Mouse (Mus musculus) hindbrain, embryonic 11.5 days (tissue): ENCODE measurements at regions not wholly inside any gene's neighbourhood (a gene's known extent, or its start where the extent isn't known, plus 50 kb on each side); places are given as distances from the start of the nearest gene placed in this dataset.

Source experiments
- ATAC-seq: fragments of 200-750 bp; cut with Nextera tagmentation; 2 replicates; pipeline ENCODE4 v1.8.0; 2017; ENCODE audit warnings: mild to moderate bottlenecking, moderate TSS enrichment, moderate library complexity; ENCODE audit not compliant: low FRiP score
- DNase-seq: peaks from one replicate; pipeline ENCODE4 v3.0.0-alpha.2; 2015; ENCODE audit warnings: low spot score
- H3K27ac ChIP-seq: fragments of 300-500 bp; sonication (generic); 2 replicates; pipeline ENCODE4 v1.5.1; 2014; ENCODE audit warnings: mild to moderate bottlenecking, low read depth, low read length
- H3K27me3 ChIP-seq: fragments of 300-500 bp; sonication (generic); 2 replicates; pipeline ENCODE4 v1.6.1; 2014; ENCODE audit warnings: mild to moderate bottlenecking, low read length, moderate library complexity, mixed read lengths; ENCODE audit not compliant: control insufficient read depth, insufficient read depth
- H3K36me3 ChIP-seq: fragments of 300-500 bp; sonication (generic); 2 replicates; pipeline ENCODE4 v1.6.1; 2014; ENCODE audit warnings: mild to moderate bottlenecking, low read length, moderate library complexity, mixed read lengths; ENCODE audit not compliant: control insufficient read depth, insufficient read depth
- H3K4me1 ChIP-seq: fragments of 300-500 bp; sonication (generic); replicated peaks from 2 replicates; pipeline ENCODE4 v1.6.1; 2014; ENCODE audit warnings: low read length, mixed read lengths; ENCODE audit not compliant: control insufficient read depth, insufficient read depth
- H3K4me2 ChIP-seq: fragments of 300-500 bp; sonication (generic); replicated peaks from 2 replicates; pipeline ENCODE4 v1.6.1; 2014; ENCODE audit warnings: mild to moderate bottlenecking, low read depth, low read length
- H3K4me3 ChIP-seq: fragments of 300-500 bp; sonication (generic); 2 replicates; pipeline ENCODE4 v1.5.1; 2014; ENCODE audit warnings: low read depth, low read length
- H3K9ac ChIP-seq: fragments of 300-500 bp; sonication (generic); 2 replicates; pipeline ENCODE4 v1.6.1; 2014; ENCODE audit warnings: low read depth, low read length
- H3K9me3 ChIP-seq: fragments of 300-500 bp; sonication (generic); 2 replicates; pipeline ENCODE4 v1.6.1; 2016; ENCODE audit warnings: low read length; ENCODE audit not compliant: control insufficient read depth
- WGBS: fragments of 180-500 bp; shearing (Covaris S2); extraction: QIAGEN DNeasy Blood & Tissue Kit; methylation state at CpG from one replicate; pipeline ENCODE4 v1.1.7; 2014; 5-methylcytosine and 5-hydroxymethylcytosine counted together

DNA sequence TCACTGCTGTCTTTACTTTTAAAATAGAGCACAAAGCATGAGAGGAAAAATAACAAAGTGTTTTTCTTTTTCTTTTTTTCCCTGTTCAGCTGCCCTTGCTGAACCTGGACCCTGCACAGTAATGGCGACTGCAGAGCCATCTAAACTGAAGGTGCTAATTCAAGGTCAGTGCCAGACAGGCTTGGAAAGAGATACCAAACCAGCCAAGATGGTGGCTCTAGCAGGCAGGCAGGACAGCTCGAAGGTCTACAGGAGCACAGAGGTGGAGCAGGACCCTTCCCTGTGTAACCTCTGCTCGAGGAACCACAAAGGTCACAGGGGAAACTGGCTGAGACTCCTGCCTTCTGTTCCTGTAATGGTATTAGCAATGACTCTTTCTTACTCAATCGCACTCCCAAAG is 326.7 kb downstream of the Gm45692 start:
- H3K27ac ChIP-seq, result no peak overlapping the region
- no peaks in the 10 kb centered on the region for H3K9me3 ChIP-seq
- 81% methylated on average over 4 of the region's 4 CpGs for WGBS
- no peaks in the 10 kb centered on the region for H3K4me1 ChIP-seq
- H3K9ac ChIP-seq, result no peak overlapping the region
- no peaks in the 10 kb centered on the region for H3K36me3 ChIP-seq
- no peak for ATAC-seq
- no peaks in the 10 kb centered on the region for H3K27me3 ChIP-seq
- no peak overlapping the region for H3K4me2 ChIP-seq
- DNase-seq, result no peak
- H3K4me3 ChIP-seq, result no peak overlapping the region

DNA sequence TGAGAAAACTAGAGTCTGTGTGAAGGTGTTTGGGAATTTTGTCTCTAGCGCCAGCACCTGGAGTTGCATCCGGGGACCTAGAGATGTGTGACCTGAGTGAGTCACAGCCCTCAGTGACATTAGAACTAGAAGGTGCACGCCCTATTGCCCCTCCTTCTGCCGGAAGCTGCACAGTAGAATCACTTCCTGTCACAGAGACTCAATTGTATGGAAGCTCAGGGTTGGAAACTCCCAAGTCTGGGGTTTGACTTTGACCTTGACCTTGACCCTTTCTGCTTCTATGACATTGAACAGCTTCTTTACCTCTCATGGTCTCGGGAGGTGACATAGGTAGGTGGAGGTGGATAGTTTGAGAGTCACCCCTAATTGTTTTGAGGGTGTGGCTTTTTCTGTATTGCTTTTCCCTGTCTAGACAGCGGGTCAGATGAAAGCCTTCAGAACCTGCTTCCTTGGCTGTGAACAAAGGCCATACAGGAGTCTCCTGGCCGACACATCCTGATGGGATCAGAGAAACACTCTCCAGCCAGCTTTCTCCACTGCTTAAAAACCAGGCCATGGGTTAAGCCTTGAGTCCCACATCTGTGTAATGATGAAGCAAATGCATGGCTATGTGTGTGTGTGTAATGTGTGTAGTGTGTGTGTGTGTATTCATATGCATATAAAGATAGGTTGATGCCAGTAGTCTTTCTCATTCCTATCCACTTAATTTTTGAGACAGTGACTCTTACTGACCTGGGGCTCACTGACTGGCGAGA is 328.7 kb downstream of the Gm45692 start:
- no peak overlapping the region for H3K4me3 ChIP-seq
- no peak for DNase-seq
- H3K4me1 ChIP-seq, result no peaks in the 10 kb centered on the region
- H3K9ac ChIP-seq, result no peak overlapping the region
- H3K27ac ChIP-seq, result no peak overlapping the region
- no peak for ATAC-seq
- H3K4me2 ChIP-seq, result no peak overlapping the region
- H3K27me3 ChIP-seq, result no peaks in the 10 kb centered on the region
- no peaks in the 10 kb centered on the region for H3K9me3 ChIP-seq
- no peaks in the 10 kb centered on the region for H3K36me3 ChIP-seq
- 87% methylated on average over 8 of the region's 8 CpGs for WGBS

DNA sequence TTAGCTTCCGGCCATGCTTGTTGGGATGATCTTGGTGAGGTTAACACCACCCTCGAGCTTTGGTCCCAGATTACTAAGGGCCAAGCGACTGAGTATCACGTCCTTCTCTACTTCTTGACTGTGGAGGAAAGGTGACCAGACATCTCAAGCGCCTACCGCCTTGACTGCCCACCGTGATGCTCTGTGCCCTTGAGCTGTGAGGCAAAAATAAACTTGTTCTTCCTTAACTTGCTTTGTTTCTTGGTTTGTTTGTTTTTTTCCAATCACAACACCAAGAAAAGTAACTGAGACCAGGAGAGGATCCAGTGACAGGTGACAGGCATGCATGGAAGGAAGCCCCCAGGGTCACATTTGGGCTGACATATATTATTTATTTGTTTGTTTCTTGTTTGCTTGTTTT is 330.0 kb downstream of the Gm45692 start:
- WGBS, result 92% methylated on average over 7 of the region's 7 CpGs
- DNase-seq (no peak), ATAC-seq (no peak)
- Histone ChIP-seq H3K9ac (no peak overlapping the region), H3K4me1 (no peaks in the 10 kb centered on the region), H3K27ac (no peak overlapping the region), H3K4me3 (no peak overlapping the region), H3K4me2 (no peak overlapping the region), H3K27me3 (no peaks in the 10 kb centered on the region), H3K36me3 (no peaks in the 10 kb centered on the region), H3K9me3 (no peaks in the 10 kb centered on the region)

DNA sequence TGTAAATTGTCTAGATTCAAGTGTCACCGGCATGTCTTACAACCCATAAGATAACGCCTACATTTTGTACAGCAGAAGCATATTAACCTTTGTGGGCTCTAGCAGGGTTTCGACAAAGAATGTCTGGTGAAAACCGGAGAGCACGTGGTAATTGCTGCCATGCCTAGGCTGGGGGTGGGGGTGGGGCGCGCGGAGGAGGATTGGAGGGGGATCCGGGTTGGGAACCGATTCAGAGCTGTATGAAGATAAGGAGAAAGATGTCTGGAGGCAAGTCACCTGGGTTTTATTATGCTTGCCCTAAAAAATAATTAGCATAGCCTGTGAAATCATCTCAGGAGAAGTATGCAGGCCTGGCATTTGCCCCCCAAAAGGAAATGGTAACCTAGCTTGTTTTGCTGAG is 331.2 kb downstream of the Gm45692 start:
- 77% methylated on average over 10 of the region's 10 CpGs for WGBS
- ATAC-seq, result no peak

DNA sequence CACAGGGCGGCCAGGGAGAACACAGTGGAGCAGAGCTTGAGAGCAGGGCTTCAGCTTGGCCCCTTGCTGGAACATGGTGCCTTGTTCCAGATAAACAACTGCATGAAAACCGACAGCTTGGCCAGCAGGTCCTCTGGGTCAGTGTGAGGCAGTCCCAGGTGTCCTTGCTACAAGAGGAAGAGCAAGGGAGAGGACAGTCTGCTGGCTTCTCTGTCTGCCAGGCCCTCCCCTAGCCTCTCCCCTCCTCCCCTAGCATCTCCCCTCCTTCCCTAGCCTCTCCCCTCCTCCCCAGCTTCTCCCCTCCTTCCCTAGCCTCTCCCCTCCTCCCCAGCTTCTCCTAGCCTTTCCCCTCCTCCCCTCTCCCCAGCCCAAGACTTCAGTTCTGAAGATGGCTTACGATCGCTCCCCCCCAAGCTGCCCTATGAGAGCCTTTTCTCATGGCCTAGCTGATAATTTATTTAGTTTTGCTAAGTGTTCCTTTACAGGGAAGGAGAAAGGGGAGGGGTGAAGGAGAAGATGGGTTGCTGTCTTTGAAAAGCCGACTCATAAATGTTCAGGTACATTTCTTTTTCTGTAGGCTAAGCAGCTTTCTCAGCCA is 333.7 kb downstream of the Gm45692 start:
- no peaks in the 10 kb centered on the region for H3K27me3 ChIP-seq
- H3K4me1 ChIP-seq, result no peaks in the 10 kb centered on the region
- 65% methylated on average over 5 of the region's 5 CpGs for WGBS
- DNase-seq (no peak), ATAC-seq (no peak)
- no peaks in the 10 kb centered on the region for H3K36me3 ChIP-seq
- H3K4me3 ChIP-seq, result no peak overlapping the region
- no peaks in the 10 kb centered on the region for H3K9me3 ChIP-seq
- no peak overlapping the region for H3K4me2 ChIP-seq
- H3K27ac ChIP-seq, result no peak overlapping the region
- no peak overlapping the region for H3K9ac ChIP-seq

More for the DNA sequence above, 331.2 kb downstream of the Gm45692 start:
- H3K4me2 ChIP-seq, result no peak overlapping the region
- H3K27ac ChIP-seq, result no peak overlapping the region
- no peaks in the 10 kb centered on the region for H3K36me3 ChIP-seq
- H3K9me3 ChIP-seq, result no peaks in the 10 kb centered on the region
- H3K9ac ChIP-seq, result no peak overlapping the region
- H3K4me1 ChIP-seq, result no peaks in the 10 kb centered on the region
- no peak for DNase-seq
- H3K4me3 ChIP-seq, result no peak overlapping the region
- H3K27me3 ChIP-seq, result no peaks in the 10 kb centered on the region

DNA sequence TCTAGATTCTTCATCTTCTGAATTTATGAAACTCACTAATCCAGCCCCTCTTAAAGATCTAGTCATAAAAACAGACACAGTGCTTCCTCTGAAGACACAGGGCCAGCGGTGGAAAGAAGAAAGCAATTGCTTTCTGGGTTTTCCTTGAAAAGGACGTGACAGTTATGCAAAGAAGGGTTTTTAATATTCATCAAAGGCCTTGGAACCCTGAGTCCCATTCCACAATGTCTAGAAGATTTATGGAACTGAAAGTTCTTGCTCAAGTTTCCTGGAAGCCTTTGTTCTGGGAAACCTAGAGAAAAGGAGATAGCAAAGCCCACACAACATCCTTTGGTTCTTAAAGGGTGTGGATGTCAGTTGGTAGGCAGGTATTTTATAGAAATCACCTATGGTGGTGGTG is 346.0 kb downstream of the Gm45692 start:
- H3K27me3 ChIP-seq, result no peaks in the 10 kb centered on the region
- H3K4me2 ChIP-seq, result no peak overlapping the region
- H3K9me3 ChIP-seq, result no peaks in the 10 kb centered on the region
- H3K4me3 ChIP-seq, result no peak overlapping the region
- 70% methylated on average over 2 of the region's 2 CpGs for WGBS
- H3K4me1 ChIP-seq, result no peaks in the 10 kb centered on the region
- no peak overlapping the region for H3K9ac ChIP-seq
- H3K27ac ChIP-seq, result no peak overlapping the region
- DNase-seq (no peak), ATAC-seq (no peak)
- no peaks in the 10 kb centered on the region for H3K36me3 ChIP-seq

DNA sequence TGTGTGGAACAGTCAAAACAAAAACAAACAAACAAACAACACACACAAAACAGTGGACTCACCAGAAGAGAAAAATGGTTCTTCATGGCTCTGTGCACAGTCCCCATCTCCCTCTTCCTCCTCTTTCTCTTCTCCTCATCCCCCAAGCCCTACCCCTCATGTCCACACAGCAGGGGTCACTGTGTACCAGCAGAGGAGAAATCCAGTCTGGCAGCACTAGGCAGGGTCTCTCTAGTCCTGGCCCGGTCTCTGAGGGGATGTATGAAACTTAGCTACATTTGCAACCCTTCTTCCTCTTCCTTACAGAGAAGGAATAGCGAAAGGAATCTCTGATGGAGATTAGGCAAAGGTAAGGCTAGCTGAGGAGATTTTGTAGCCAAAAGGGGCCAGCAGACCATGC is 349.1 kb downstream of the Gm45692 start:
- H3K27me3 ChIP-seq, result no peaks in the 10 kb centered on the region
- no peak overlapping the region for H3K4me2 ChIP-seq
- no peak overlapping the region for H3K4me3 ChIP-seq
- DNase-seq, result no peak
- 0 out of 2 replicates have a peak, but pooled peaks cover 2% of the 10 kb centered on the region for H3K4me1 ChIP-seq
- ATAC-seq, result no peak
- no peak overlapping the region for H3K27ac ChIP-seq
- H3K9ac ChIP-seq, result no peak overlapping the region
- H3K9me3 ChIP-seq, result no peaks in the 10 kb centered on the region
- H3K36me3 ChIP-seq, result no peaks in the 10 kb centered on the region
- WGBS, result 77% methylated on average over 2 of the region's 2 CpGs

DNA sequence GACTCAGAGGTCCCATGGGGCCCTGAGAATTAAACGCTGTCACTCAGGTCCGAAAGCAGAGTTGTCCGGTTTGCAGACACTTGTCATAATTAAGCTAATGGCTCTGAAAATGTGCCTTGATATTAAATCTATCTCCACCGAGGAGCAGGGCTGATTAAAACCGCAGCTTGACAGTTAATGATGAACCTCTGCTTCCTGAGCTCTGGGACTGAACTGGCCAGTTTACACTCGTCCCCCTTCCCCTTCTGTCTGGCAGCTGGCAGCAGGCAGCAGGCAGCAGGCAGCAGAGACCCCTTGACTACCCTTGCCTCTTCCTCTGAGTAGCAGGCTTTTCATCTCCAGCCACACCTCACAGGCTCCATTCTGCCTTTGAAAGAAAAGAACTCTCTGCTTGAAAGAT is 350.4 kb downstream of the Gm45692 start:
- Histone ChIP-seq H3K27me3 (no peaks in the 10 kb centered on the region), H3K4me2 (no peak overlapping the region), H3K36me3 (no peaks in the 10 kb centered on the region), H3K27ac (no peak overlapping the region), H3K9ac (0 out of 2 replicates have a peak overlapping the region, but pooled peaks have one; percentile 5), H3K4me1 (0 out of 2 replicates have a peak, but pooled peaks cover 2% of the 10 kb centered on the region), H3K4me3 (no peak overlapping the region), H3K9me3 (no peaks in the 10 kb centered on the region)
- peak; percentile 51 for ATAC-seq
- peak; percentile 44 for DNase-seq
- 48% methylated on average over 6 of the region's 6 CpGs for WGBS
